Mouse (Mus musculus) layer of hippocampus, adult 9-10 months (tissue): ENCODE measurements around the gene Ino80b.

Experiments
- DNase-seq: peaks from one replicate; pipeline ENCODE4 v3.0.0; 2022; ENCODE audit warnings: low spot score

Ino80b gene

DNA sequence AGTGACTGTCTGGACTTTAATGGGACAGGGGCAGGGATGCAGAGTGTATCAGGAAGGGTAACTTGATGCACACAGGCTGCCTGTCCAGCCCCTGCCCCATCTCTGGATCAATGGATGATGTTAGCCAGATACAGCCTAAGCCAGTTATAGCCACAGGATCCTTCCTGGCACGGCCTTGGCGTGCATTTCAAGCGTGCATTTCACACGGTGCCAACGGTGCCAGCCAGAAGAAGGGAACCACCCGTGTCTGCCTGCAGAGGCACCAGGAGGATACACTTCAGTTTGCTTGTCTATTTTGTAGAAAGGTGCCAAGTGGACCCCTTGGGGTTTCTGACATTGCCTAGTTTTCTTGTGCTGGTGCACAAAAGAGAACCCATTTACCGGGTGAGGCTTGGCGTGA lies 14.8 kb upstream of the Ino80b start:
- no peak for DNase-seq

DNA sequence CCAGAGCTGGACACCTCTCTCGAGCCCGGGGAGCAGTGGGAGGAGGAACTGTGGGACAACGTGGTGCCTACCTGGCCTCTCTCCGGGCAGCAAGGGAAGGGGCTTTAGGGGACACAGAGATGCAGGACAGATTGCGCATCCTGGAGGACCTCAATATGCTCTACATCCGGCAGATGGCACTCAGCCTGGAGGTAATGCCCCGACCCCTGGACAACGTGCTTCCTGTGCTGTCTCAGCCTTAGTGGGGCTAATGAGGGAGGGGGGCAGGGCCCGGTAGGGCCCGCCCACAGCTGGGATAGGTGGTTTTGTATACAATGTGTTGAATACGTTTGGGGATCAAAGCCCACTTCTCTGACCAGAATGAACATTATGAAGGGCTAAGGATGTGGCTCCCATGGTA lies 12.8 kb upstream of the Ino80b start:
- no peak for DNase-seq

DNA sequence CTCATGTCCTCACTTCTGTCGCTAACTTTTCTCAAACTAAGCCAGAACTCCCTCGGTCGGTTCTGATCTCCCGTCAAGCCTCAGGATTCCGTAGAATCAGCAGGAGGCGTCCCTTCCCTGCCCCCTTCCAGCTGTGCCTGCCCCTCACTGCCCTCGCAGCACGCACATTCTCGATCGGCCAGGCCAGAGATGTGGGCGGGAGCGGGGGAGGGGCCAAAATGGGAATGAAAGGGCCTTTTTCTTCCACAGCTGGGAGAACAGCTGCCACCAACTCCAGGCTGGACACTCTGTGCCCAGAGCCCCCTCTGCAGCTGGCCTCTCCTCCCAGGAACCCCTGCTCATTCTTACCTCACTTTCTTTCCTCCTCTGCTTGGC lies 12.3 kb upstream of the Ino80b start:
- DNase-seq = peak; percentile 57

DNA sequence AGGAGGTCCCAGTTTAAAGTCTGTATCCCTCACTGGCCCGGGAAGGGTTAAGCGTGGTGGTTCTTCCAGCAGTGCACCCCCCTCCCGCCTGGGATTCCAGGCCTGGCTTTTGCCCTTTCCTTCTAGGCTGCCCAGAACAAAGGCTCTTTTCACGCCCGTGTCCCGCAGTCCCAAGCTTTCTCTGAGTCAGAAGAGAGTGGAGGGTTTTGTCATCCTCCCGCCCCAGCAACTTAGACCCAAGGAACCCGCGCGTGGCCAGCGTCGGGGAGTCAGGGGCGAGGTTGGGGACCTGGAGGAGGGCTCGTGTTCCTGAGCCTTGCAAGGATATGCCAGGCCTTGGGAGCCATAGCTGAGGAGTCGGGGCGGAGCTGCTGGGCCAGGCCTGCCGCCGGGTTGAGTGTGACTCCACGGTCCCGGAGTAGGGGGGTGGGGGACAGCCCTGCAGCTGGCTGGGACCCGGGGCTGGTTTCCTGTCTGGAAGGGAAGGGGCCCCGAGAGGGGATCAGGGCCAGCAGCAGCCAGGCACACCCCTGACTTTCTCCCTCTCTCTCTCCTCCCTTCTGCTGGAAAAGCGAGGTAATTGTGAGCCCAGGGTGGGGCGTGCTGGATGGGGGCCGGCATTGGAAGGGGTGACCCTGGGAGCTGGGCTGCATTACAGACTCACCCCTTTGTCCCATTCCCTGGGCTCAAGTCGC lies 11.8 kb upstream of the Ino80b start:
- DNase-seq = no peak

DNA sequence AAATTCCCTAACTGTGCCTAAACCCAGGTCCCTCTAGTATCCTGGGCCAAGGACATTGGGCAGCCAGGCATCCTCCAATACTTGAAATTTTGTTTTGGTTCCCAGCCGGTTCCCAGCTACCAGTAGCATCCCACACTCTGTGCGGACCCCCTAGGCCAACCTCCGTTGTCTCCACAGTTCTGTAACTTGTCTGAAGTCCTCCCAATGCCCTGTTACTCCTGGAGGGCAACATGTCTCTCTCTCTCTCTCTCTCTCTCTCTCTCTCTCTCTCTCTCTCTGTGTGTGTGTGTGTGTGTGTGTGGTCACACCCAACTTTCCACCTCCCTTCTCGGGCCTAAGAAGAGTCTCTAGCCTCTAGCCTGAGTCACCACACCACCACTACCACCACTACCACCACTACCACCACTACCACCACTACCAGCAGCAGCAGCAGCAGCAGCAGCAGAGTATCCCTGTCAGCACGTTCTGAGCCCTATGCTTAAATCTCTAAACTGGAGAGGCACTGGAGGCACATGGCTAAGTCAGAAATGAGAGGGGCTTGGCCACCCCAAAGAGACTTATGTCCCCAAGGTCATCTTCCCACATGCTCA lies 11.2 kb upstream of the Ino80b start:
- no peak for DNase-seq

DNA sequence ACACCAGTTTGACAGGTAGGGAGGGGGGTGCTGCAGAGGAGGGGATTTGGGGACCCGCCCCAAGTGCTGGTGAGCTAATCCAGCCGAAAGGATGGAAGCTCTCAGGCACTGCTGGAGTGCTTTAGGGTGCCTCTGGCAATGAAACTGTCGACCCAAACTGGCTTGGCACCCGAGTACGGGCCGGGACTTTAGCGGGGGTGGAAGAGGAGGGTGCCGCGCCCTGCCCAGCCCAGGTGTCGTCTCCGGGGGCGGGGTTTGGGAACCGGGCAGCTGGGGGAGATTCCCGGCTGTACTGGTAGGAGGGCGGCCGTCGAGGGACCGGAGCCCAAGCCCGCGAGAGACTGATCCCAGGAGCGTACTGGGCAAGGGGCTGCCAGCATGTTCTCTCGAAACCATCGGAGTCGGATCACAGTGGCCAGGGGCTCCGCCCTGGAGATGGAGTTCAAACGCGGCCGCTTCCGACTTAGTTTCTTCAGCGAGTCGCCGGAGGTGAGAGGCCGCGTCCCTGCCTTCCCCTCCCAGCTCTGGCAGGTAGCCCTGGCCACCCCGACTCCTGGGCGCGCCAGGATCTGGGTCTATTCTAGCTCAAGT lies 10.4 kb upstream of the Ino80b start:
- DNase-seq = no peak

DNA sequence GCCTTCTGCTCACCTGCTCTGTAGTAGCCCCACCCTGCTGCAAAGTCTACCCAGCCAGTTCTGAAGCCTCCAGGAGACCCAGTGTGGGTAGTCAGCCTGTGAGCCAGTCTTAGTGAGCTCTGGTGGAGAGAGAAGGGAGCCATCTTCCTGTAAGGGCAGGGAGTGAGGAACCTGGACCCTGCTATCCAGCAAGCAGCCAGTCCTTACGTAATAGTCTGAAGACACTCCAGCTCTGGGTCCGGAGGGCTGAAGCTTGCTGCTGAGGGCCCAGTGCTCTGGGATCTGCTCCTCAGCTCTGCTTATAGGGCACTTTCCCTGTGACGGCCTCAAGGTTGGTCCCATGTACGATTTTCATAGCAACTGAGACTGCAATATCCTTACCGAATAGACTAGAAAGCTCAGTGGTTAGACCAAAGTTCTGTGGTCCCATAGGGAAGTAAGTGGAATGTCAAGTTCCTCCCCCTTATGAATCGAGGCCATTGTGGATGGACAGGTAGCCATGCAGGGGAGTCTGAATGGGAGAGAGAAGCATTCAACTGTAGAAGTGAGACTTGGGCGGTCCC lies 9.8 kb upstream of the Ino80b start, which contains the start of gene Rtkn:
Rtkn (plus strand) TSS at position 513 of the 563 bp plus-strand sequence.
- DNase-seq = no peak

DNA sequence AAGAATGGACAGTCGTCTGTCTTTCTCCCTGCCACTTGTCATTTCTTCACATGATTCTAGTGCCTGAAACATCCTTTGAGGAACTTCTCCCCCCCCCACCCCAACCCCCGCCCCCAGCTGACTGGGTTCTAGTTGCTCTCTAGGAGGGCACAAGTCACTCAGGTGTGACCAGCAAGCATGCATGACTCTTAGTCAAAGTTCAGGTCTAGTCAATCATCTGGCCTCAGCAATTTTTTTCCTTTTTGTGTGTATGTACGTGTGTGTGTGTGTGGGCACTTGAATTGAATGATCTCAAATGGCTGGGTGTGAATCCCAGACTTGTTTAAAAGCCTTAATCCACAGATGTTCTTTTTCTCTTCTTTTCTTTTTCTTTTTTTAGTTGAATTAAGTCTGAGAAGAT lies 9.0 kb upstream of the Ino80b start:
- DNase-seq = no peak

DNA sequence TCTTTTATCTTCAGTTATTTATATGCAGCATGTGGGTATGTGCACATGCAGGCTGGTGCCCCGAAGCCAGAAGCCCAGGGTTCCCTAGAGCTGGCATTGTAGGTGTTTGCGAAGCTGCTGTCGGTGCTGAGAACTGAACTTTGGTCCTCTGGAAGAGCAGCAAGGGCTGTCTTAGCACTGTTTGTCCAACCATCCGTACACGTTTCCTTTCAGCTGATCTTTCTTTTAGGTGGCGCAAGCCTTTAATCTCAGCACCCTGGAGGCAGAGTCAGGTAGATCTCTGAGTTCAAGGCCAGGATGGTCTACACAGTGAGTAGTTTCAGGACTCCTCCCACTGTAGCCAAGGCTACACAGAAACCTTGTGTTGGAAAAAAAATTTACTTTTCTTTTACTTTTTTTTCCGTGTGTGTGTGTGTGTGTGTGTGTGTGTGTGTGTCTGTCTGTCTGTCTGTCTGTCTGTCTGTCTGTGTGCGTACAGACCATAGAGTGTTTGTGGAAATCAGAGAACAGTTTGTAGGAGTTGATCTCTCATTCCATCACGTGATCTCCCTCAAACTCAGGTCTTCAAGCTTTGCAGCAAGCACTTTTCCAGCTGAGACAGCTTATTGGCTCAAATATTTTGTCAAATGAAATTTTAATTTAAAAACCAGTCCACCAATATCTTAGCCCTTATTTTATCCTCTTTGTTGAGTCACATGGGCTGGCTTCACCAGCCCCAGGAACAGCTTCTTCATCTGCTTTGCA lies 7.1 kb upstream of the Ino80b start:
- DNase-seq = no peak

DNA sequence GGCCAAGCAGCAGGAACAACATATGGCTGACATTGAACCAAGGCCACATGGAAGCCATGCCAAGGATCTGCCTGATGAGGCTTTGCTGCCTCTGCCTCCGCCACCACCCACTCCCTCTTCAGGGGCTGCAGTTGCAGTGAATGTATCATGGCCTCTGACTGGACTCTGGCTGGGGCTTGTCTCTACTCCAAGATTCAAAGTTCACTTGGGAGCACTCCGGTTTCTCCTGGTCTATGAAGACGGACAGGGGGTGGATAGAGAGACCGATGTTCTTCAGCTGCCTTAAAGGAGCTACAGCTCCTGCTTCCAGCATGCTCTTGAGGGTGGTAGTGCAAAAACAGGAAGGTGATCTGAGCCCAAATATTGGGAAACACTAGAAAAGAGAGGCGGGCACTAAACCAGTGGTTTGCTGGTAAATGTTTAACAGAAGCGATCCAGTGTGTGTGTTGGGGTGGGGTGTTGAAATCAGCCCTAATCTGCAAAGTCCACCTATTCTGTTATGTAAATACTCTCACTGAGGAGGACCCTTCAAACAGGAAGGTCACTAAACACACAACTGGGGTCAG lies 6.3 kb upstream of the Ino80b start:
- no peak for DNase-seq

DNA sequence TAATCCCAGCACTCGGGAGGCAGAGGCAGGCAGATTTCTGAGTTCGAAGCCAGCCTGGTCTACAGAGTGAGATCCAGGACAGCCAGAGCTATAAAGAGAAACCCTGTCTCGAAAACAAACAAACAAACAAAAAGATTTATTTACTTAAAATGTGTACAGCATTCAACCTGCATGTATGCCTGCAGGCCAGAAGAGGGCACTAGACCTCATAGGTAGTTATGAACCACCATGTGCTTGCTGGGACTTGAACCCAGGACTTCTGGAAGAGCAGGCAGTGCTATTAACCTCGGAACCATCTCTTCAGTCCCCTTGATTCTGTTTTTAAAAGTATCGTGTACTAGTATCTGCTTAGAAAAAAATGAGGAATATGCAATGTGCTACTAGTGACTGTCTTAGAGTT lies 2.2 kb upstream of the Ino80b start:
- no peak for DNase-seq

DNA sequence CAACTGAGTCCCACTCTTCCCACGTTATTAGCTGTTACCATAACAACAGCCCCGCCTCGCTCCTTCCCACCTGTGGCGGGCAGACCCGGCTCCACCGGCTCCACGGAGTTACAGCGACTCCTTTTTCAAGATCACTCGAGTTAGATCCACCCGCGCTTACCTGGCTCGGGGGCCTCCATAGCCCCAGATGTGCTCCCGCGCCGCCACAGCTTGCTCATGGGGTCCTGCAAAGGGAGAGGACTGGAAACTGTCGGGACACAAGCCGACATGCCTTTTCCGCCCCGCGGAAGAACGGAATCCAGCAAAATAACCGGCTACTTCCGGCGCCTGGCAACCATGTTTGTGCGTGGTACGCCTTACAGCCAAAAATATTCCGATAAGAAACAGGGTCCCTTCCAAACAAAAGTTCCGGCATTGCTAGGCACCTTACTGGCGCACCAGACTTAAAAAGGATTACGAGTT lies 349 bp downstream of the Ino80b start:
- peak; percentile 91 for DNase-seq

DNA sequence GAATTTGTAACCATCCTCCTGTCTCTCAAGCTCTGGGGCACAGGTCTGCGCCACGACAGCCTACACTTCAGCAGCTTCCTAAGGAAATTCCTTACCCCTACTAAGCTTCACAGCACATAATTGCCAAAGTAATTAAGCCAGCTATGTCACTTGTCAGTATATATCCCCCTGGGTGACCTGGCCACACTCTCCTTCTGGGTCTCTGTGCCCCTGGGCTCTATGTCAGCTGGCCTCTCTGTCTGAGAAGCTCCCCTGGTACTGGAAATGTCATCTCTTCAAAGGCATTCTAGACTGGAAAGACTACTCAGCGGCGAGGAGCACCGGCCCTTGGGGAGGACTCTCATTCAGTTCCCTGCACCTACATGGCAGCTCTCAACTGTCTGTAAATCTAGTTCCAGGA lies 2.3 kb downstream of the Ino80b start:
- no peak for DNase-seq

DNA sequence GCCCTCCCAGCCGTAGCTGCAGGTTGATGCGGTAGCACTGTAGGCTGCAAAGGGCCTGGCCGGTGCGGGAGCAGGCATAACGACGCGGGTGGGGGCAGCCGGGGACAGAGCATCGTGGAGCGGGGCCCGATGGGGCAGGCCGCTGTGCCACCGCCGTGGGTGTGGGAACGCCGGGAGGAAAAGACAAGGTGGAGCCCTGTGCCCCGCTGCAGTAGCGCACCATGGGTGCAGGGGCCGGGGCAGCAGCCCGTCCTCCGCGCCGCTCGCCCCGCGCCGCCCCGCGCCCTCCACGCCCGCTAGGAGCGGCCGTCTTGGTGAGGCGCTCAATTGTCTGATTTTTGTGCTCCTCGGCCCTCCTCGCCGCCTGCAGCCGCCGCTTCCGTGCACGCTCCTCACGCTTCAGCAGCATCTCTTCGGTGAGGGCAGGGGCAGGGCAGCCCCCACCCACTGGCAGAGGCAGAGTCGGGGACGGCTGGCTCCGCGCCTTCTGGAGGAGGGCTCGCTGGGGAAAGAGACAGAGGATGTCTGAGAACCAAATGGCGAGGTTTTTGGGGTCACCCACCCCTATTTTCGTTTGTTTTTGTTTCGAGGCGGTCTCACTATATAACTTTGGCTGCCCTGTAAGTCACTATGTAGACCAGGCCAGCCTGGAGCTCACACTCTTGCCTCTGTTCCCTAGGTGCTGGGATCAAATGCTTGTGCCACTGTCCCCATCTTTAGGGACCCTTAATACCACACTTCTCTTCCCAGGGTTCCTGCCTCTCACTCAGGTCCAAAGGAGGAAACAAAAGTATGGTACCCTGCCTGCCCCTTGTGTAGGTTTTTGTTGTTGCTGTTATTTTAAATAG lies 3.1 kb downstream of the Ino80b start:
- no peak for DNase-seq

DNA sequence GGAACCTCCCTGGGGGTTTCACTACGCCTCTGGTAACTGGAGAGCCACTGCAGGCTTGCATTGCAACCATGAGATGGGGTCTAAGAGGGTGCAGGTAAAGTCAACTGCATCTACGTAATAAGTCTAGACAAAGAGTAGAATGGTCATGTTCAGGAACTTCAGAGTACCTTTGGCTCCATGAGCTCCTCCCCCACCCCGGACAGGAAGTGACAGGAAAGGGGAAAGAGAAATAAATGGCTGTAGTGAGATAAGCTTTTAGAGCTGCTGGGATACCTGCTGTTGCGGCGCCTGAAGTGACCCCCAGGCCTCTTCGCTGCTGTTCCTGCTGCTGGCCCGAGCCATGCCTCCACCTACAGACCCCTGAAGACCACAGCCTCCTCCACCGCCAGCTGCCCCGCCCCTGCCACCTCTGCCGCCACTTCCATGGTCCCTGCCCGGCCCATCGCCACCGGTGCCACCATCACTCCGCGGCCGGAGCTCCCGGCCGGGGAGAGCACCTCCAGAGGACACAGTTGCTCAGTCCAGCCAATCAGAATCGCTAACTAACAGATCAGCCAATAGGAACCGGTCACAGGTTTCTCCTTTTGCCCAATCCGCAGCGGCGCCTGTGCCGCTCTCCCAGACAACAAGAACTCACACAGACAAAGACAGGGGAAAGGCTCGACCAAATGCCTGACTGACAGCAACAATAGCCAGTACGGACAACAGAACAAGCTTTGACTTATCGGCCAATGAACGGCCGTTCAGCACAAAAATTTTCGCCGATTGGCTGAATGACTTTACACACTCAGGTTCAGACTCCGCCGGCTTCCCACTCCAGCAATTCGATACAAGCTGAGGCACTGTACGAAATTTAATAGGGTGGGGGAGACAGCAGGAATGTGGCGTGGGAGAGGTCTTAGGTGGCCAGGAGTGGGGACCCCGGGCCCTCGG lies 4.0 kb downstream of the Ino80b start, which contains the start of gene Wbp1:
Wbp1 (minus strand) TSS at position 630 of the 933 bp plus-strand sequence.
- peak; percentile 99 for DNase-seq

DNA sequence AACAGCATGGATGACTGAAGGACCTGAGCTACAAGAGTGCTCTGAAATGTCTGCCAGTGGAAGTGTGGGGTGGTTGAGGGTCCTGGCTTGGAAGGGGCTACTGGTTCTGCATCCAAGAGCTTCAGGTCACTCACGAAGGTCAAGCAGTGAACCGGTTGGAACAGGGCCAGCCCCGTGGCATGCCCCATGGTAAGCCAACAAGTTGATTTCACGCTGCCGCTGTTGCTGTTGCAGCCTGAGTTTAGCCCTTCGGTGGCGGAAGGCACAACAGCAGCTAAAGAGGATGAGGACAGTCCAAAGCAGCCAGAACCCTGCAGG lies 5.5 kb downstream of the Ino80b start:
- no peak for DNase-seq

DNA sequence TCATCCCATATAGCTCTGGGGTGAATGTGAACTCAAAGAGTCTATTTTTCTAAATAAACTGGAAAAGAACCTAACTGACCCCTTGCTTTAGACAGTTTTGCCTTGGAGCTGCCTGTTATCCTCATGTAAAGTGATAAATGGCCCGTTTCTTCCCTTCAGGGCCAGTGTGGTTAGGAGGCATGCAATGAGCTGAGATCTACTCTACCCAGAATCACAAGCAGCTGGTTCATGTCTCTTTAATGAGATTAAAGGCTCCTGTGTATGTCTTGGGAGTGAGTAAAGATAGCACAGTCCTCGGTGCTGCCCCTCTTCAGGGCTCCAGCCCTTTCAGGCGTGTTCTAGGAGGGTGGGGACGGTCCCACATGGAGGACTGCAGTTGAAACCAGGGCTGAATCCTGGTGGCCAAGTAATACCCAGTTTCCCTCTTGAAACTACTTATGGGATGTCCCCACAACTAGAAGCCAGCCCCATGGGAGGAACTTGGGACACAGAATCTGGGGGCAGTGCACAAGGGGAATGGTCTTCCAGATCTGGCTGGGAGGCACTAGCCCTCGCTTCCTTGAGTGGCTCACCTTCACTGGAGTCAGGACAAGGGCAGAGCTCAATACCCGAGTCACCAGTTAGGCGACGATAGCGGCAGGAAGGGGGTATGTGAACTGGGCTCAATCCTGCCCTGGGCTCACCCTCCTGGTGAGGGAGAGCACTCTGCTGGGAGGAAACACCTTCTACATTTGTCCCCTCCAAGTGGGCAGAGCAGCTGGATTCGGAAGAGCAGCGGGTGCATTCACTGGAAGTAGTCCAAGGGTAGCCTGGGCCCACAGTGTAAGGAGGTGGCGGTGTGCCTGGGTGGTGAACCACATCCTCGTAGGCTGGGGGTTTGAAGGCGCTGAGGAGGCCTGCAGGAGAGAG lies 6.2 kb downstream of the Ino80b start:
- no peak for DNase-seq

DNA sequence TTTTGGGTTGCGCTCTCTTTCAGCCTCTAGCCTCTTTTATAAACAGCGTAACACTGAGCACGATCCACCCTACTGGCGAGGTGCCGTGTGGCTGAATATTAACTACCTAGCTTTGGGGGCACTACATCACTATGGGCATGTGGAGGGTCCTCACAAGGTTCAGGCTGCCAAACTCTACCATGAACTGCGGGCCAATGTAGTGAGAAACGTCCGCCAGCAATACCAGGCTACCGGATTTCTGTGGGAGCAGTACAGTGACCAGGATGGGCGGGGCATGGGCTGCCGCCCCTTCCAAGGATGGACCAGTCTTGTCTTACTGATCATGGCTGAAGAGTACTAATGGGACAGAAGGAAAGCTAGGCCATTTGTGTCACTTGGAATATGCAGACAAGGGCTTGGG lies 6.9 kb downstream of the Ino80b start:
- DNase-seq = no peak

DNA sequence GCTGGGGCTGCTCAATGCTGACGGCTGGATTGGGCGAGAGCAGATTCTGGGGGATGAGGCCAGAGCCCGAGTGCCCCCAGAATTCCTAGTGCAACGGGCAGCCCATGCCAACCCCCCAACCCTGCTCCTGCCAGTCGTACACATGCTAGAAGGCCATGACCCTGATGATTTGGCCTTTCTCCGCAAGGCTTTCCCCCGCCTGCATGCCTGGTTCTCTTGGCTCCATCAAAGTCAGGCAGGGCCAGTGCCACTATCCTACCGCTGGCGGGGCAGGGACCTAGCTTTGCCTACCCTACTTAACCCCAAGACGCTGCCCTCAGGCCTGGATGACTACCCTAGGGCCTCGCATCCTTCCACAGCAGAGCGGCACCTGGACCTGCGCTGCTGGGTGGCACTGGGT lies 7.6 kb downstream of the Ino80b start:
- no peak for DNase-seq
